Mouse (Mus musculus): ENCODE measurements around the gene Spopl.

GRCm38 (mm10) chr2:23547220-23547619 is 24.7 kb downstream of the Spopl start:
- TF ChIP-seq TAL1 (IDR thresholded peaks at IDR 0.05; ENCODE audit: low read length), result no peak
- no peak for TF ChIP-seq GATA1 (IDR thresholded peaks at IDR 0.05; ENCODE audit: low read length)

All from erythroblast, embryonic 14.5 days (primary cell).